Mouse (Mus musculus) ZHBTc4 (cell line): ENCODE measurements at regions not wholly inside any gene's neighbourhood (a gene's known extent, or its start where the extent isn't known, plus 50 kb on each side); places are given as distances from the start of the nearest gene placed in this dataset.

Experiments
- DNase-seq: peaks from one replicate; pipeline ENCODE4 v3.0.0-alpha.2; 2011; ENCODE audit warnings: low read depth, low spot score

DNA sequence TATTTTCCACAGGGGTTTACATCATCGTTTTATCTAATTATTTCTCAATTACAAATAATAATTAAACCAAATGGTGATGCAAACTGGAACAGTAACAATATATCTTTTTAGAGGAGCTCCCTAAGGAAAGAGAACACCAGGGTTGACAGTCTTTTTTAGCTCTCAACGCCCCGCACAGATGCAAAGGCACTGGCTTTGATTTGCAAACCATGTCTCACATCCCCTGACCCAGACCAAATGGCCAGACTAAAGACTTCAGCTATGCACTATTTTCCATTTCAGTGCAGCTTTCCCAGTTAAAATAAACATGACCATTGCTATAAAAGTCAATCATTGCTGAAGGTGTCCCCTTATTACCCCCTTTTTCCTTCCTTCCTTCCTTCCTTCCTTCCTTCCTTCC lies 730.6 kb downstream of the Slc4a3 start:
- DNase-seq: no peak

- no peak for DNase-seq
Observed at GRCm38 (mm10) chr1:76283322-76283721, 737.3 kb downstream of the Slc4a3 start.

- DNase-seq: no peak
Observed at GRCm38 (mm10) chr1:76322943-76323559, 777.0 kb downstream of the Slc4a3 start.

DNA sequence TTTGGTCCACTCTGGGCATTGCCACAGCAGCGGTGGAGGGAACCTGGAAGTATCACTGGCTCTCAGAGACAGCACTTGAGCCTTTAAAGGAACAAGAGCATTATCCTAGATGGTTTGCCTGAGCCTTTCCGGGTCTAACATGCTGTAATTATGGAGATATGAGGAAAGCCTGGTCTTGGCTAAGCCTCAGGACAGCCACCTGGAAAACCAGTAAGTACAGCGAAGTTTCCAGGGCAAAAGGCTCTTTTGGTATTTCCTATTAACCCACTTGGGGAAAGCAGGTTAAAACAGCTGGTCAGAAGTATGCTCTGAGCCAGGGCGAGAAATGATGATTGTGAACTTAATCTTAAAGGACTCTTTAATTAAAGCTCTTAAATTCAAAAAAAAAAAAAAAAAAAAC lies 777.5 kb downstream of the Slc4a3 start:
- no peak for DNase-seq

GRCm38 (mm10) chr1:76336011-76336410 lies 789.9 kb downstream of the Slc4a3 start:
- DNase-seq: no peak

DNA sequence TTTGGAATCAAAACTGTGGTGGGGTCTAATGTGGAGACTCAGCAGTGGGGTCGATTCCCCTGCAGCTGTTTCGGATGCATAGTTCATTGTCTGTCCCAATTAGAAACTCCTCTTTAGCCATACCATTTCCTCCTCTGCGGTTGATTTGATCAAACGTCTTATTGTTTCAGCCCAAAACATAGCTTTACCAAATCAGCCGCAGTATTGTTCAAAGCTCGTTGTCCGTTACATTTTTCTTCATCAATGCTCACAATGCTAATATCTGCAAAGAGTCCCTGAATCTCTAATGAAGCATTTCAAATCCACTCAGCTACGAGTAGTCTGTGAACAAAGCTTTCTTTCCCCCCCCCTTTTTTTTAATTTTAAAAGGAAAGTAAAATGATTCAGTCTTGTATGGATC lies 816.0 kb downstream of the Slc4a3 start:
- DNase-seq: no peak

- DNase-seq: no peak
Observed at GRCm38 (mm10) chr1:76373931-76374330, 827.9 kb downstream of the Slc4a3 start.

DNA sequence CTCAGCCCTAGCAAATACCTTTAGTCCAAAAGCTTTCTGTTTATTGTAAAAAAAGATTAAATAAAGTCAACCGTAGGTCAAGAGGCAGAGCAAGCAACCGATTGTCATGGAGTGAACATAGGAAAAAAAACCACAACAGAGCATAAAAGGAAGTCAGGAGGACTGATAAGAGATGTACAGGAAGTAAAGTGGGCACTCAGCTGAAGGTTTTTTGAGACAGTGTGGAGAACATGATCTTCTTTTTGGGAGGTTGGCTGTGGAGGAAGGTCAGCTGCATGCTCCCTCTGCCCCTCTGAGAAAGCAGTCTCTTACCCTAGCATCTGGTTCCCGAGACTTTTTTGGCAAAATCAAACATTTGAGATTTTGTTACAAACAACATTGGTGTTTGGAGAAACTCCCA lies 832.1 kb downstream of the Slc4a3 start:
- no peak for DNase-seq

- peak; percentile 19 for DNase-seq
Observed at GRCm38 (mm10) chr1:76392536-76392935, 846.5 kb downstream of the Slc4a3 start.

DNA sequence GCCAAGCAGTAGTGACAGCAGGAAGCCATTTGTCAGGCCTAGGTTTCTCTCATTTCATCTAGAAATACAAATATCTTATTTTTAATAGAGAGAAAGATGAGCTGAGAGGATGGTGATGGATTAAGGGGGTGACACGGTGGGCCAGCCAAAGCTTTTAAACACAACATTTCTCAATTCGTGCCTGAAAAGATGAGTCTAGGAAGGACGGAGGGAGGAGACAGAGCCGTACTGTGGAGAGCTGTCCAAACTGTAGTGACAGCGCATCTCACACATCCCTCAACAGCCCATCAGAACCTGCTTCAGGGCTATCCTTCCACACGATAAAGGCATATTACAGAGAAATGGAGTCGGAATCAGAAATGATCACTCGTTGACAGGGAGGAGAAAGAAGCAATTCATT lies 848.0 kb downstream of the Slc4a3 start:
- DNase-seq: no peak

DNA sequence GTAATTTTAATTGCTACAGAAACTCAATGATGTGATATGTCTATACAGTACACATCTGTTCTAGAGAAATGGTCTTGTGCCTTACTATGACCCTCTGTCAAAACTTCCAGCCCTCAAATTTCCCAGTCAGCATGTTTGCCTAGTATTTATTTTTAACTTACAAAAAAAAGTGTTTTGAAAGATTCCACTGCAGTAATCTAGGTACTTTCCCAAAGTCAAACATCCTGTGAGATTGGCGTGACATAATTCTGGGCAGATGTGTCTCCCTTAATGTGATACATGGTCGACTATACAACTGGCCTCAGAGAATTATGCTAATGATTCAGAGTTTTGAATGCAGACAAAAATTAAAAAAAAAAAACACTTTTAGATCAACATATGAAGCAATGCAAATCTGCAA lies 856.8 kb downstream of the Slc4a3 start:
- no peak for DNase-seq

GRCm38 (mm10) chr1:76404003-76404402 lies 857.9 kb downstream of the Slc4a3 start:
- no peak for DNase-seq

GRCm38 (mm10) chr1:76410813-76411212 lies 864.7 kb downstream of the Slc4a3 start:
- no peak for DNase-seq

GRCm38 (mm10) chr1:76420525-76420924 lies 874.5 kb downstream of the Slc4a3 start:
- no peak for DNase-seq

- no peak for DNase-seq
Observed at GRCm38 (mm10) chr1:76427439-76427838, 881.4 kb downstream of the Slc4a3 start.

- DNase-seq: no peak
Observed at GRCm38 (mm10) chr1:76430041-76430610, 884.1 kb downstream of the Slc4a3 start.

GRCm38 (mm10) chr1:76433481-76433941 lies 887.4 kb downstream of the Slc4a3 start:
- peak; percentile 1 for DNase-seq

DNA sequence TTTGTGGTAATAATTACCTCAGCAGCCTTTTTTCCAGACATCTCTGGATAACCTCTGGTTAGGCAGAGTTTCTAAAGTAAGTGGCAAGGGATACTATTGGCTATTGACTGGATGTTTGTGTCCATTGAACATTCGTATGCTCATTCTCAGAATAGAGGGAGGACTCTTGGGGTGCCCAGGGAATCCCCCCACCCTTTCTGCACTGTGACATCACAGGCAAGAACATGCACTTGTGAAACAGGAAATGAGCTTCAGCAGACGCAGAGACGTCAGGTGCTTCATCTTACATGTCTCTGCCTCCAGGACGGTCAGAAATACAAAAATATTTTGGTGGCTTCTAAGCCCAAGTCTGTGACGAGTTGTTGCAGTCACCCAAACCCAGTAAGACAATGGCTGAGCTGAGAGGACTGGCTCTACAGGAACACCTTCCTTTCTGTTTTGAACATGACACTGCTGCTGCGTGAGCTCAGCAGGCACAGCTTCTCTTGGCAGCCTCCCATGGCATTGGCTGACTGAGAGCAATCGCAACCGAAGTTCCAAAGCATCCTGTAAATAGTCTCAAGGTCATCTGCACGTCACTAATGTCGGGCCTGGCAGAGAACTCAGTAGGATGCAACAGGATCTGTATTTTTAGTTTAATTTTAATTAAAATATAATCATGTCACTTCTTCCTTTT lies 904.6 kb downstream of the Slc4a3 start:
- no peak for DNase-seq

GRCm38 (mm10) chr1:76453160-76453710 lies 907.2 kb downstream of the Slc4a3 start:
- no peak for DNase-seq

GRCm38 (mm10) chr1:76466562-76466961 lies 920.5 kb downstream of the Slc4a3 start:
- DNase-seq: no peak

- no peak for DNase-seq
Observed at GRCm38 (mm10) chr1:76484193-76484592, 938.1 kb downstream of the Slc4a3 start.

DNA sequence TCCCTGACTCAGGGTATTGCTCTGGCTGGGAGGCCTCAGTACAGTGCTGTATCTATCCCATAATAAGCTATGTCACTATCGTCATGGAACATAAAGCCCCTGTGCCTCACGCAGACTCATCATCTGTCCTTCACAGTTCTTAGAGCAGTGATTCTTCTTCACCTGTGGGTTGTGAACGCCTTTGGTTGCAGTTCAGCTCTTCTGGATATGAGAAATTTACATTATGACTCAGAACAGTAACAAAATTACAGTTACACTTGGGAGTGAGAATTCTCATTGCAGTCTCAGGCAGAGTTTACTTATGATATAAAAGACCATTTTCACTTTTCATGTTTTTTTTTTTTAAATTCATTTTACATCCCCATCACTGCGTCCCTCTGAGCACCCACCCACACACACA lies 941.4 kb downstream of the Slc4a3 start:
- no peak for DNase-seq
